Mouse (Mus musculus) testis, adult 2 months (tissue): ENCODE data around the gene Senp7. TPM values are rescaled to one million over a fixed set of nuclear protein-coding genes. Genes with fewer than 3 reads are reported as not detected.

Experiments used
- H3K27ac ChIP-seq: fragments of 200-500 bp; 2 replicates; pipeline ENCODE4 v1.5.1; 2012; ENCODE audit warnings: low read depth, low read length; ENCODE audit not compliant: control insufficient read depth, insufficient read depth
- H3K27me3 ChIP-seq: fragments of 200-500 bp; 2 replicates; pipeline ENCODE4 v1.6.1; 2012; ENCODE audit warnings: mild to moderate bottlenecking, low read length, moderate library complexity; ENCODE audit not compliant: control insufficient read depth, insufficient read depth
- H3K36me3 ChIP-seq: fragments of 200-500 bp; 2 replicates; pipeline ENCODE4 v1.6.1; 2012; ENCODE audit warnings: mild to moderate bottlenecking, low read length; ENCODE audit not compliant: control insufficient read depth, insufficient read depth
- H3K4me1 ChIP-seq: fragments of 200-500 bp; 2 replicates; pipeline ENCODE4 v1.6.1; 2012; ENCODE audit warnings: low read length; ENCODE audit not compliant: control insufficient read depth, insufficient read depth
- H3K4me3 ChIP-seq: fragments of 200-500 bp; 2 replicates; pipeline ENCODE4 v1.5.1; 2012; ENCODE audit warnings: low read depth, mild to moderate bottlenecking, low read length, moderate library complexity, mixed read lengths; ENCODE audit not compliant: control insufficient read depth
- CTCF ChIP-seq: fragments of 200-500 bp; IDR thresholded peaks from 2 replicates; pipeline ENCODE4 v1.5.1; 2012; ENCODE audit warnings: low read depth, mild to moderate bottlenecking, inconsistent platforms, low read length, moderate library complexity; ENCODE audit not compliant: control insufficient read depth, insufficient read depth, insufficient replicate concordance
- POLR2A ChIP-seq: fragments of 200-500 bp; IDR thresholded peaks from 2 replicates; pipeline ENCODE4 v1.6.1; 2012; ENCODE audit warnings: low read depth, mild to moderate bottlenecking, inconsistent platforms, low read length, moderate library complexity; ENCODE audit not compliant: control insufficient read depth
- polyA plus RNA-seq: library from polyadenylated mRNA; depleted of rRNA; stranded (reverse); fragments of >200 nt; gene quantifications from 2 replicates; pipeline ENCODE4 v1.2.3, GENCODE M21; 2012

The Senp7 gene
- polyA plus RNA-seq, 1 experiment, result 2.7 TPM

DNA sequence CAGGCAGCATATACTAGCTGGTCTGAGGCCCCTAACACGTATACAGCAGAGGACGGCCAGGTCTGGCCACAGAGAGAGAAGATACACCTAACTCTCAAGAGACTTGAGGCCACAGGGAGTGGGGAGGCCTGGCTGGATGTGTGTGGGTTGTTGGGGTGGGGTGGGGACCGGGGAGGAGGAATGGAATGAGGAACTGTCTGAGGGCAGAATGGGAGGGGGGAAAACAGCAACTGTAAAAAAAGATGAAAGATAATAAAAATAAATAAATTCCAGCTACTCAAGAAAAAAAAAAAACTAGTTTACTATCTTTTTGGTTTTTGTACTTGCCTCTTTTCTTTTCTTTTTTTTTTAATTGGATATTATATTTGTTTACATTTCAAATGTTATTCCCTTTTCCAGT lies 91.8 kb downstream of the Senp7 start:
- no peak overlapping the region for H3K4me3 ChIP-seq
- TF ChIP-seq POLR2A, result no peak
- TF ChIP-seq CTCF, result no peak

DNA sequence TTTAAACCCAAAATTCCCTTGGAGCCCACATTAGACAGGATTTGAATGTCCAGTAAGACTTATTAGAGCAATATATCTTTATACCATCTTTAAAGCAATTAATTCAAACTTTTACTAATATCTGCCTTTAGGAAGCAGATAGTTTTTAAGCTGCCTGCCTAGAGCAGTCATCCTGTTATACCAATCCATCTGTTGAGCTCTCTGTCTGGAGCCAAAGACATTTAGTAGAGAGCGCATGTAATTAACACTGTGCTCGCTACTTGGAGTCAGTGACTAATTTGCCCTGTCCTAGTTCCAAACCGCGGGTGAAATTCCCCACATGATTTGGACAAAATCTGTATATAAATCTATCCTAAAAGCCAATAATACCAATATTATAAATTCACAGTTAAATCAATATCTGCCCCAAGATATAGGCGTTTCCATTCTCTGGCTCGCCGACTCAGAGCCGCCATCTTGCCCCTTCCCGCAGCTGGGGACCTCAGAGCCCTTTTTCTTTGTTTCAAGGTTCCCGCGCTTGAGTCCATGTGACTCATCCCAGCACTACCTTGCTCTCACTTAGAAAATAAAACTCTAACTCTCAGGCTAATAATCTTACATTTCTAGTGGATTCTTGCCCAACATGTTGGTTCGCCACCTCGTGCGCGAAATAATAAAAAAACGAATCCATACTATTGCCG lies 96.9 kb downstream of the Senp7 start:
- Histone ChIP-seq H3K36me3 (no peaks in the 10 kb centered on the region), H3K27me3 (no peaks in the 10 kb centered on the region), H3K4me3 (peak overlapping the region; percentile 76), H3K4me1 (peaks cover 3% of the 10 kb centered on the region), H3K27ac (peak overlapping the region; percentile 57)
- TF ChIP-seq CTCF (no peak), POLR2A (no peak)

More for the DNA sequence above, 91.8 kb downstream of the Senp7 start:
- H3K4me1 ChIP-seq, result no peaks in the 10 kb centered on the region
- H3K27ac ChIP-seq, result no peak overlapping the region
- H3K27me3 ChIP-seq, result no peaks in the 10 kb centered on the region
- H3K36me3 ChIP-seq, result no peaks in the 10 kb centered on the region

DNA sequence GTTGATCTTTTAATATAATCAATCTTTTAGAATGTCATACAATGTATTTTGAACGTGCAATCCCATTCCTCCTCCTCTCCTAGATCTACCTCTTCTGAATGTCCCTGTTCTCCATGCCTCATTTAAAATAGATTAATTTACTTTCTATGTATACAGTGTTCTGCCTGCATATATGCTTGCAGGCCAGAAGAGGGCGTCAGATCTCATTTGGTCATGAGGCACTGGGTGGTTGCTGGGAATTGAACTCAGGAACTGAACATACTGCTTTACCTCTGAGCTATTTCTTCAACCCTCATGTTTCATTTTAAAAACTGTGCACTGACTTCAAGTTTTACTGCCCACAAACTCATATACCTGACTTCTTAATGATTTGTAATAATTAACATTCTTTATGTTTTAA lies 99.5 kb downstream of the Senp7 start:
- Histone ChIP-seq H3K27me3 (no peaks in the 10 kb centered on the region), H3K4me1 (peaks cover 3% of the 10 kb centered on the region), H3K27ac (no peak overlapping the region), H3K4me3 (no peak overlapping the region), H3K36me3 (no peaks in the 10 kb centered on the region)
- no peak for TF ChIP-seq CTCF
- no peak for TF ChIP-seq POLR2A

DNA sequence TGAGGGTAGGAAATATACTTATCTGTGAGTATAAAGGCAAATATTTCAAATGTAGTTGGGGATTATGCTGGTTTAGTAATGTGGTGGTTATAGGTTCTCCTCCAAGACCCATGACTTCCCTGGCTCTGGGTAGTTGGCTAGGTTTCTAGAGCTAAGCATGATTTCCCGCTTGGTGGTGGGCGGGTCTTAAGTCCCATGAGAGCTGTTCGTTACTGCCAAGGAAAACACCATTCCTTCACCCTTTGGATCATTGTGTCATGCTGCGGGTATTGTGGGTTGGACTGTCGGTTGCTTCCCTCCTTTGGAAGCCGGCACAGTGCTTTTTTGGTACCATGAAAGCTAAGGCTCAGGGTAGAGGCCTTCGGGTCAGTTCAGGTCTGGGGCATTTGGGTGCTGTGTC lies 115.3 kb downstream of the Senp7 start:
- Histone ChIP-seq H3K4me3 (no peak overlapping the region), H3K36me3 (no peaks in the 10 kb centered on the region), H3K27me3 (no peaks in the 10 kb centered on the region), H3K27ac (no peak overlapping the region), H3K4me1 (no peaks in the 10 kb centered on the region)
- TF ChIP-seq POLR2A (no peak), CTCF (no peak)

DNA sequence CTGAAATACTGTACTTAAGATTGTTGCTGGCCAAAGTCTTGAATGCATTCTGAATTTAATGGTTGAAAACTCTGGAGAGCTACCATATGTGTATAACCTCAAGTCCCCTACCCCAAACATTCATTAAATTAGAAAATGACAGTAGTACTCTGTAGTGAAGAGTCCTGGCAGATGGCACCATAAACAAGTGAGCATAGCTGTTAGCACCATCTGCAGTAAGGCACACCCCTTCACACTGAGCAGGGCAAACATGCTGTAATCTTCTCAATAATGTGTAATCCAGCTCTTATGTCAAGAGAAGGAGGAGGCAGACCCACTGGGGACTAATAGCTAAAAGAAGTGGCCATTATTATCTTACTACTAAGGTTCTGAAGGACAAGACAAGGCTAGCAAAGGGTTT lies 122.1 kb downstream of the Senp7 start:
- Histone ChIP-seq H3K4me3 (no peak overlapping the region), H3K27ac (no peak overlapping the region), H3K27me3 (no peaks in the 10 kb centered on the region), H3K4me1 (no peaks in the 10 kb centered on the region), H3K36me3 (no peaks in the 10 kb centered on the region; the same call in 1 of the 2 replicates)
- TF ChIP-seq POLR2A (no peak), CTCF (no peak)

DNA sequence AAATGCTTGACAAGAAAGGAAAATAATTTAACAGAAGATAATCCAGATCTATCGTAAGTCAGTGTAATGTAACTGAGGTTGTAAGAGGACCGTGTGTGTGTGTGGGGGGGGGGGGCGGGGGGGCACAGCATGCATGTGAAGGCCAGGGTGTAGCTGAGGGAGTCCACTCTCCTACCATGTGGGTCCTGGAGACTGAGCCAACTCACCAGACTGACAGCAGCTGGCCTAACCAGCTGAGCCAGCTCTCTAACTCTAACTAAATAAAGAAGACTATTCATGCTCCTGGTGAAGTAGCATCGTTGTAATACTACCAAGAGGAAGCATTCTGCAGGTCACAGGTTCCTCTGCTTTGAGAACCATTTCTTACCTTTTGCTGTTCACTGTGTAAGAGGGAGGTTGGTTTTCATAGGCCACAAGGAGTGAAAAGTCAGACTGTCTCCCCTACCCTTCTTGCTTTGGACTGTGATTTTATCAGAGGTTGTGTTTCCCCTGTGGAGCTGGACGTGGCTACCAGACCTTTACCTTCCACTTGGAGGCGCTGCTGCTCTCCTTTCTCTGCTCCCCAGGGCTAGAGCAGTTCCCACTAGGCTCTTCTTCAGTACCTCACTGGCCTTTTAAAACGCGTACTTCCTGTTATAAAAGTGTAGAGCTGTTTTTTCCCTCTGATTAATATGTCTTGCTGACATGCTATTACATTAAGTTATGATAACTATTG lies 127.9 kb downstream of the Senp7 start:
- Histone ChIP-seq H3K4me3 (no peak overlapping the region), H3K27me3 (no peaks in the 10 kb centered on the region), H3K27ac (no peak overlapping the region), H3K4me1 (no peaks in the 10 kb centered on the region), H3K36me3 (no peaks in the 10 kb centered on the region; the same call in 1 of the 2 replicates)
- TF ChIP-seq CTCF (peak; percentile 35; the same call in 1 of the 2 replicates), POLR2A (no peak)

DNA sequence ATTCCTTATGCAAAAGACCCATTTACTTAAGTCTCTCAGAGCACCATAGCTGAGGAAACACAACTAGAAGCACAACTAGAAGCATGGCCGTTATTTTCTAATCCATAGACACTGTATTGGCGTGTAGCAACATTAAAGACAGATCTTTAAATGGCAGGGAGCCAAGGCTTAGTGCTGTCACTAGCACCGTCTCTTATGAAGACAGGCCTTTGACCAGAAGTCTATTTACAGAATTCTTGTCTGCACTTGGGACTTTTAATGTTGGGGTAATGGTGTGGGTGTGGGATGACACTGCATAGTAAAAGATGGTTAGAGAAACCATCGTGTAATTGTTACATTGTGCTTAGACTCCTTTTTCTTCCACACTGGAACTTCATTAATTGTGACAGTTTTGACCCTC lies 138.7 kb downstream of the Senp7 start:
- Histone ChIP-seq H3K36me3 (no peaks in the 10 kb centered on the region), H3K27me3 (no peaks in the 10 kb centered on the region), H3K4me1 (no peaks in the 10 kb centered on the region), H3K4me3 (no peak overlapping the region), H3K27ac (no peak overlapping the region)
- TF ChIP-seq CTCF (no peak), POLR2A (no peak)

DNA sequence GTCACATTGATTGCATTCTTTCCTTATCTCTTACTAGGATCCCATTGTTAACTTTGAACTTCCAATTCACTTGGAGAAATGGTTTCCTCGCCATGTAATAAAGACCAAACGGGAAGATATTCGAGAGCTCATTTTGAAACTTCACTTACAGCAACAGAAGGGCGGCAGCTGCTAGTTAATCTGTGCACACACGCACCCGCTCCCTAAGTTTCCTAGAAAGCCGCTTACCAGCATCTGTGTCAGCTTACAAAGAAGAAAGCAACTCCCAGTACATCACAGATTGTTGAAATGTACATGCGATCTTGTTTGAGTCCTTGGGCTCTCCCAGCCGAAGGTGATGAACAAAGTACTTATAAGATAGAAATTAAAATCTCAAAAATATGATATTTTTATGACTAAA lies 140.1 kb downstream of the Senp7 start:
- Histone ChIP-seq H3K4me3 (no peak overlapping the region), H3K27me3 (no peaks in the 10 kb centered on the region), H3K4me1 (no peaks in the 10 kb centered on the region), H3K36me3 (no peaks in the 10 kb centered on the region), H3K27ac (no peak overlapping the region)
- TF ChIP-seq POLR2A, result no peak
- TF ChIP-seq CTCF, result no peak
